Mouse (Mus musculus) splenic B cell, adult 2 months (primary cell): ENCODE data around the gene Dclk1.

ENCODE experiments used
- DNase-seq: peaks from one replicate; pipeline ENCODE4 v3.0.0-alpha.2; 2011; ENCODE audit warnings: low read depth, low spot score
- H3K27me3 ChIP-seq: 2 replicates; pipeline ENCODE4 v1.6.1; 2012; ENCODE audit warnings: mild to moderate bottlenecking, low read length, moderate library complexity, mixed read lengths; ENCODE audit not compliant: control insufficient read depth, poor library complexity, insufficient read depth, severe bottlenecking
- H3K36me3 ChIP-seq: 2 replicates; pipeline ENCODE4 v1.6.1; 2012; ENCODE audit warnings: mild to moderate bottlenecking, low read length, moderate library complexity, mixed read lengths; ENCODE audit not compliant: control insufficient read depth, poor library complexity, insufficient read depth, severe bottlenecking

The Dclk1 gene

GRCm38 (mm10) chr3:55452464-55452863 is 210.3 kb downstream of the Dclk1 start:
- Histone ChIP-seq H3K36me3 (no peaks in the 10 kb centered on the region), H3K27me3 (no peaks in the 10 kb centered on the region)
- no peak for DNase-seq

GRCm38 (mm10) chr3:55461092-55461491 is 218.9 kb downstream of the Dclk1 start:
- Histone ChIP-seq H3K36me3 (no peaks in the 10 kb centered on the region), H3K27me3 (no peaks in the 10 kb centered on the region)
- no peak for DNase-seq

- DNase-seq, result no peak
- no peaks in the 10 kb centered on the region for H3K27me3 ChIP-seq
- H3K36me3 ChIP-seq, result no peaks in the 10 kb centered on the region
Observed at GRCm38 (mm10) chr3:55461685-55462655, 219.8 kb downstream of the Dclk1 start.

GRCm38 (mm10) chr3:55462904-55463668 is 220.9 kb downstream of the Dclk1 start:
- Histone ChIP-seq H3K27me3 (no peaks in the 10 kb centered on the region; the same call in 1 of the 2 replicates), H3K36me3 (no peaks in the 10 kb centered on the region)
- DNase-seq, result no peak

- H3K27me3 ChIP-seq, result no peaks in the 10 kb centered on the region; the same call in 1 of the 2 replicates
- H3K36me3 ChIP-seq, result no peaks in the 10 kb centered on the region
- DNase-seq, result no peak
Observed at GRCm38 (mm10) chr3:55464226-55464625, 222.1 kb downstream of the Dclk1 start.

- Histone ChIP-seq H3K27me3 (no peaks in the 10 kb centered on the region; the same call in 1 of the 2 replicates), H3K36me3 (no peaks in the 10 kb centered on the region)
- DNase-seq, result no peak
Observed at GRCm38 (mm10) chr3:55465785-55466184, 223.6 kb downstream of the Dclk1 start.

GRCm38 (mm10) chr3:55466348-55466747 is 224.2 kb downstream of the Dclk1 start:
- DNase-seq, result no peak
- H3K36me3 ChIP-seq, result no peaks in the 10 kb centered on the region
- H3K27me3 ChIP-seq, result no peaks in the 10 kb centered on the region; the same call in 1 of the 2 replicates

- Histone ChIP-seq H3K27me3 (no peaks in the 10 kb centered on the region; the same call in 1 of the 2 replicates), H3K36me3 (no peaks in the 10 kb centered on the region)
- DNase-seq, result no peak
Observed at GRCm38 (mm10) chr3:55472110-55472509, 229.9 kb downstream of the Dclk1 start, which contains the start of gene Gm21954. Gene Gm21954, minus strand, starts transcription at chr3:55472210.

- H3K36me3 ChIP-seq, result no peaks in the 10 kb centered on the region
- H3K27me3 ChIP-seq, result no peaks in the 10 kb centered on the region
- no peak for DNase-seq
Observed at GRCm38 (mm10) chr3:55473146-55473545, 231.0 kb downstream of the Dclk1 start.

GRCm38 (mm10) chr3:55476694-55477093 is 234.5 kb downstream of the Dclk1 start:
- no peaks in the 10 kb centered on the region for H3K36me3 ChIP-seq
- H3K27me3 ChIP-seq, result no peaks in the 10 kb centered on the region
- no peak for DNase-seq

GRCm38 (mm10) chr3:55479306-55479705 is 237.1 kb downstream of the Dclk1 start:
- DNase-seq, result no peak

GRCm38 (mm10) chr3:55481140-55481539 is 239.0 kb downstream of the Dclk1 start:
- Histone ChIP-seq H3K27me3 (no peaks in the 10 kb centered on the region), H3K36me3 (no peaks in the 10 kb centered on the region)
- DNase-seq, result no peak

More at GRCm38 (mm10) chr3:55479306-55479705, 237.1 kb downstream of the Dclk1 start:
- H3K27me3 ChIP-seq, result no peaks in the 10 kb centered on the region
- H3K36me3 ChIP-seq, result no peaks in the 10 kb centered on the region

- H3K36me3 ChIP-seq, result no peaks in the 10 kb centered on the region
- H3K27me3 ChIP-seq, result no peaks in the 10 kb centered on the region
- DNase-seq, result no peak
Observed at GRCm38 (mm10) chr3:55483328-55483727, 241.2 kb downstream of the Dclk1 start.

GRCm38 (mm10) chr3:55489231-55489990 is 247.2 kb downstream of the Dclk1 start:
- no peaks in the 10 kb centered on the region for H3K27me3 ChIP-seq
- no peaks in the 10 kb centered on the region for H3K36me3 ChIP-seq
- DNase-seq, result no peak
